Mouse (Mus musculus) heart, embryonic 11.5 days (tissue): ENCODE measurements around the gene Vmn2r33. TPM values are rescaled to one million over a fixed set of nuclear protein-coding genes. Genes with fewer than 3 reads are reported as not detected.
"Not testable (repeated sequence)": the region's sequence is repeated elsewhere in the genome, so short reads cannot be mapped to it uniquely, and the experiment has no call there.

Experiments used
- ATAC-seq: fragments of 200-750 bp; cut with Nextera tagmentation; replicated peaks from 2 replicates; pipeline ENCODE4 v1.8.0; 2017; ENCODE audit warnings: moderate library complexity; ENCODE audit not compliant: insufficient number of reproducible peaks, low FRiP score, low TSS enrichment
- H3K27ac ChIP-seq: fragments of 300-500 bp; sonication (generic); 2 replicates; pipeline ENCODE4 v1.5.1; 2014; ENCODE audit warnings: mild to moderate bottlenecking, low read depth, low read length
- H3K27me3 ChIP-seq: fragments of 300-500 bp; sonication (generic); 2 replicates; pipeline ENCODE4 v1.6.1; 2014; ENCODE audit warnings: mild to moderate bottlenecking, low read length, mixed read lengths; ENCODE audit not compliant: control insufficient read depth, insufficient read depth
- H3K36me3 ChIP-seq: fragments of 300-500 bp; sonication (generic); 2 replicates; pipeline ENCODE4 v1.6.1; 2014; ENCODE audit warnings: mild to moderate bottlenecking, low read length, moderate library complexity, mixed read lengths; ENCODE audit not compliant: control insufficient read depth, insufficient read depth
- H3K4me1 ChIP-seq: fragments of 300-500 bp; sonication (generic); 2 replicates; pipeline ENCODE4 v1.6.1; 2014; ENCODE audit warnings: low read length; ENCODE audit not compliant: control insufficient read depth, insufficient read depth
- H3K4me2 ChIP-seq: fragments of 300-500 bp; sonication (generic); 2 replicates; pipeline ENCODE4 v1.6.1; 2014; ENCODE audit warnings: mild to moderate bottlenecking, moderate library complexity
- H3K4me3 ChIP-seq: fragments of 300-500 bp; sonication (generic); 2 replicates; pipeline ENCODE4 v1.5.1; 2014; ENCODE audit warnings: low read depth, low read length
- H3K9ac ChIP-seq: fragments of 300-500 bp; sonication (generic); 2 replicates; pipeline ENCODE4 v1.6.1; 2014; ENCODE audit warnings: mild to moderate bottlenecking, low read depth, low read length, moderate library complexity
- H3K9me3 ChIP-seq: fragments of 300-500 bp; sonication (generic); replicated peaks from 2 replicates; pipeline ENCODE4 v1.6.1; 2016; ENCODE audit warnings: low read length; ENCODE audit not compliant: control insufficient read depth
- polyA plus RNA-seq: library from polyadenylated mRNA; unstranded; fragments of >200 nt; fragmentation: Nextera tagmentation; extraction: Ambion mirVana; gene quantifications from 2 replicates; pipeline ENCODE4 v1.2.1, GENCODE M21; 2014

The Vmn2r33 gene
- polyA plus RNA-seq: not detected in 2 replicates

GRCm38 (mm10) chr7:7566686-7567085, at the start of gene Vmn2r33:
Gene Vmn2r33, minus strand, starts transcription at chr7:7566786.
- H3K4me1 ChIP-seq: not testable (repeated sequence)

More at GRCm38 (mm10) chr7:7566686-7567085, at the start of gene Vmn2r33:
- H3K4me3 ChIP-seq, H3K36me3 ChIP-seq, H3K9ac ChIP-seq, ATAC-seq, H3K9me3 ChIP-seq, H3K27ac ChIP-seq, H3K4me2 ChIP-seq, H3K27me3 ChIP-seq: not testable (repeated sequence)

Other genes starting within 250 kb of the Vmn2r33 start
- gene Vmn2r30, start 229.2 kb downstream of the Vmn2r33 start, polyA plus RNA-seq: not detected in 2 replicates
- not detected in 2 replicates for gene Gm45783, start 192.2 kb downstream of the Vmn2r33 start, polyA plus RNA-seq
- not detected in 2 replicates for gene Vmn2r31, start 167.1 kb downstream of the Vmn2r33 start, polyA plus RNA-seq
- not detected in 2 replicates for gene Vmn2r32, start 86.8 kb downstream of the Vmn2r33 start, polyA plus RNA-seq
- not detected in 2 replicates for gene Vmn2r34, start 122.7 kb upstream of the Vmn2r33 start, polyA plus RNA-seq